Mouse (Mus musculus): ENCODE data around the gene Cbln3. TPM values are rescaled to one million over a fixed set of nuclear protein-coding genes. Genes with fewer than 3 reads are reported as not detected.

The Cbln3 gene
- 0.56 and 0.65 TPM in 2 replicates for polyA plus RNA-seq (2015; fragmentation: Nextera tagmentation; extraction: Ambion mirVana)

DNA sequence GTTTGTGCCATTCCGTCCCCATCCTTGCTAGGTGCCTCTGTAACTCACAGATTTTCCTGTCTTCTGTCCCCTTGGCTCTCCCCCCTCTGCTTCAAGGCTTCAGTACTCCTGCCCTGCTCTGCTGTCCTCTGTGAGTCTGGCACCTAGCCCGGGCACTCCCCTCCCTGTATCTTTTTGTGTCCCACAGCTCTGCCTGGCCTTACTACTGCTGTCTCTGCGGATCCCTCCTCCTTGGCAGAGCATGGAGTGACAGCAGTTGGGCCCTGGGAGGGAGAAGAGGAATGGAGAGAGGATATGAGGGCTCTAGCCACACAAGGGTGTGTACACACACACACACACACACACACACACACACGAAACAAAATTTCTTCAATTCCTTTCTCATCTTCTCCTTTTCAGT lies at the start of gene Cbln3:
Gene Cbln3 (minus strand): TSS at position 227 of the 400 bp plus-strand sequence.
- ATAC-seq (ENCODE audit: low FRiP score, low TSS enrichment) (no peak), DNase-seq (ENCODE audit: low spot score) (peak; percentile 58)
- Histone ChIP-seq H3K4me2 (replicated peaks; ENCODE audit: low read depth) (peak within 1 kb of the TSS; percentile 80), H3K27me3 (ENCODE audit: control insufficient read depth, insufficient read depth, low read length) (no peaks in the 10 kb centered on the region), H3K4me1 (replicated peaks; ENCODE audit: control insufficient read depth, insufficient read depth) (peaks cover 2% of the 10 kb centered on the region; the same call in 1 of the 2 replicates), H3K9me3 (ENCODE audit: control insufficient read depth, low read length) (no peaks in the 10 kb centered on the region), H3K36me3 (ENCODE audit: control insufficient read depth, insufficient read depth, low read length) (peaks cover 13% of the 10 kb centered on the region), H3K9ac (ENCODE audit: low read length) (peak within 1 kb of the TSS; percentile 93), H3K4me3 (ENCODE audit: low read depth, low read length) (peak within 1 kb of the TSS; percentile 81), H3K27ac (replicated peaks) (peak within 1 kb of the TSS; percentile 98)
- WGBS: 20% methylated on average over 4 of the region's 4 CpGs
- no peak for TF ChIP-seq EP300 (optimal IDR thresholded peaks at IDR 0.05)
- no peak for TF ChIP-seq CTCF (IDR thresholded peaks at IDR 0.05; ENCODE audit: low read depth)

DNA sequence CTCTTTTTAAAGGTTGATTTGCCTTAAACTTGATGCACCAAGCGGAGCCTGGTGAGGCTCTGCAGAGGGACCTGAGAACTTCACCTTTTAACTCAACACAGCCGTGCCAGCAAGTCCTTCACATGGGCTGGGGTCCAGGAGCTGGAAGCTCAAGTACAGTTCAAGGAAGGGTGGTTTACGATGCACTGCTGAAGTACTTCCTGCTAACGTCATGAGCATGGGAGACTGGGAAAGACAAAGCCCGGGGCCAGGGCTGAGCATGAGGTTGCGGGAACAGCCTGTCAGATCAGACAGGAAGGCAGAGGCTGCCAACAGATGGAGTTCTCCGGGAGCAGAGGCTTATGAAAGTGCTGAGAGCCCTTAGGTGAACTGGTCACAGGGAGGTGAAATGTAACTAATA lies 49.4 kb upstream of the Cbln3 start:
- H3K9ac ChIP-seq (ENCODE audit: low read length): no peak overlapping the region
- no peak overlapping the region for H3K4me3 ChIP-seq (ENCODE audit: low read depth, low read length)
- no peaks in the 10 kb centered on the region for H3K9me3 ChIP-seq (ENCODE audit: control insufficient read depth, low read length)
- no peaks in the 10 kb centered on the region for H3K4me1 ChIP-seq (replicated peaks; ENCODE audit: control insufficient read depth, insufficient read depth)
- no peaks in the 10 kb centered on the region for H3K27me3 ChIP-seq (ENCODE audit: control insufficient read depth, insufficient read depth, low read length)
- H3K4me2 ChIP-seq (replicated peaks; ENCODE audit: low read depth): no peak overlapping the region
- DNase-seq (ENCODE audit: low spot score) (peak; percentile 18), ATAC-seq (ENCODE audit: low FRiP score, low TSS enrichment) (peak; percentile 72)
- TF ChIP-seq CTCF (IDR thresholded peaks at IDR 0.05; ENCODE audit: low read depth): no peak
- no peak for TF ChIP-seq EP300 (optimal IDR thresholded peaks at IDR 0.05)
- 27% methylated on average over 7 of the region's 7 CpGs for WGBS
- no peaks in the 10 kb centered on the region for H3K36me3 ChIP-seq (ENCODE audit: control insufficient read depth, insufficient read depth, low read length)
- no peak overlapping the region for H3K27ac ChIP-seq (replicated peaks)

DNA sequence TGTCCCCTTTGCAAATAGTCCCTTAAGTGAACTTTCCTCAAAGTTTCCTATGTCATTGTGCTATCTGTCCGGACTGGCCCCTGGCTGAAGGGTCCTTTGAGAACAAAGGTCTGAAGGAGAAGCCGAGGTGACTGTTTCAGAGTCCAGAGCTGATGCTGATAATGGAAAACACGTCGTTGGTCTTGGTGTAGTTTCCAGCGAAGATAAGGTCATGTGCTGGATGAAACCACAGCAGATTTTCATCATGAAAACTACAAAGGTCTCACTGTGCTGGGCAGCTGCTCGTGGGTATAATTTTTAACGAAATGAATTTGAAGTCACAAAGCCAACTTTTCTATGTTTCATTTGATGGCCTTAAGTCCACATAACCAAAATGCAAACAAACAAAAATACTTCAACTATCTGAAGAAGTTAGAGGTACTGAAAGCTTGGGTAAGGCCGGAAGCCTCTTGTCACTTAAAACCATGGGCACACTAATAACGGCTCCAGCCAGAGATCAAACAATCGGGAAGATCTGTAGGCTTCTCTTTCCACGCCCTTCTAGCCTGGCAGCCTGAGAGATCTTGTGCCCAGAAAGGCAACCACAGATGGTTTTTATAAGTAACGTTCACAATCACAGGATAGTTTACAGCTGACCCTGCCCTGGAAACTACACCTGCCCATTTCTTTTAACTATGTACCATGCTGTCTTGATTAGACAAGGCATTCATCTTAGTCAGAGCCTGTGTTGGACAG lies 45.2 kb upstream of the Cbln3 start:
- no peak overlapping the region for H3K9ac ChIP-seq (ENCODE audit: low read length)
- no peaks in the 10 kb centered on the region for H3K4me1 ChIP-seq (replicated peaks; ENCODE audit: control insufficient read depth, insufficient read depth)
- 60% methylated on average over 12 of the region's 12 CpGs for WGBS
- no peaks in the 10 kb centered on the region for H3K9me3 ChIP-seq (ENCODE audit: control insufficient read depth, low read length)
- DNase-seq (ENCODE audit: low spot score) (no peak), ATAC-seq (ENCODE audit: low FRiP score, low TSS enrichment) (no peak)
- no peaks in the 10 kb centered on the region for H3K27me3 ChIP-seq (ENCODE audit: control insufficient read depth, insufficient read depth, low read length)
- H3K36me3 ChIP-seq (ENCODE audit: control insufficient read depth, insufficient read depth, low read length): no peaks in the 10 kb centered on the region
- H3K4me3 ChIP-seq (ENCODE audit: low read depth, low read length): no peak overlapping the region
- no peak overlapping the region for H3K27ac ChIP-seq (replicated peaks)
- TF ChIP-seq CTCF (IDR thresholded peaks at IDR 0.05; ENCODE audit: low read depth): no peak
- no peak overlapping the region for H3K4me2 ChIP-seq (replicated peaks; ENCODE audit: low read depth)

DNA sequence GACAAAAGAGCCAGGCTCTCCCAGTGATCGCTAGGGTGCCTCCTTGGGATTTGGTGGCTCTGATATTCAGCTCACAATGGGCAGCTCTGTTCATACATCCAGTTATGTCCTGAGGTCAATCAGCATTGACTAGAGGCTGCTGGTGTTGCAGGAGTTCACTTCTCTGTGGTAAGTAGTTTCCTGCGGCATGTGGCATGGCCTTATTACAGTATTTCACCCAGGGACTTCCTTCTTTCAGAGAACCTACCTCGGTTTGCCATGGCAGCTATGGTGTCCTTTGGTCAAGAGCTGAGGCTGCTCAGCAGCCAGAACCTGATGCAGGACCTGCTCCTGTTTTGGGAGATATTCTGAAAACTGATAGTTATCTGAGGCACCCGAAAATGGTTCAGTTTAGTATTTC lies 42.7 kb upstream of the Cbln3 start:
- Histone ChIP-seq H3K27ac (replicated peaks) (no peak overlapping the region), H3K27me3 (ENCODE audit: control insufficient read depth, insufficient read depth, low read length) (no peaks in the 10 kb centered on the region), H3K4me2 (replicated peaks; ENCODE audit: low read depth) (no peak overlapping the region), H3K36me3 (ENCODE audit: control insufficient read depth, insufficient read depth, low read length) (no peaks in the 10 kb centered on the region), H3K9ac (ENCODE audit: low read length) (no peak overlapping the region), H3K4me1 (replicated peaks; ENCODE audit: control insufficient read depth, insufficient read depth) (no peaks in the 10 kb centered on the region), H3K9me3 (ENCODE audit: control insufficient read depth, low read length) (no peaks in the 10 kb centered on the region), H3K4me3 (ENCODE audit: low read depth, low read length) (no peak overlapping the region)
- 83% methylated on average over 4 of the region's 4 CpGs for WGBS
- ATAC-seq (ENCODE audit: low FRiP score, low TSS enrichment) (no peak), DNase-seq (ENCODE audit: low spot score) (no peak)
- no peak for TF ChIP-seq CTCF (IDR thresholded peaks at IDR 0.05; ENCODE audit: low read depth)
- no peak for TF ChIP-seq EP300 (optimal IDR thresholded peaks at IDR 0.05)

GRCm38 (mm10) chr14:55922475-55923232 lies 38.5 kb upstream of the Cbln3 start:
- H3K36me3 ChIP-seq (ENCODE audit: control insufficient read depth, insufficient read depth, low read length): no peaks in the 10 kb centered on the region
- no peaks in the 10 kb centered on the region for H3K27me3 ChIP-seq (ENCODE audit: control insufficient read depth, insufficient read depth, low read length)
- H3K4me1 ChIP-seq (replicated peaks; ENCODE audit: control insufficient read depth, insufficient read depth): no peaks in the 10 kb centered on the region
- 57% methylated on average over 7 of the region's 7 CpGs for WGBS
- no peak overlapping the region for H3K4me2 ChIP-seq (replicated peaks; ENCODE audit: low read depth)
- no peak overlapping the region for H3K4me3 ChIP-seq (ENCODE audit: low read depth, low read length)
- DNase-seq (ENCODE audit: low spot score) (no peak), ATAC-seq (ENCODE audit: low FRiP score, low TSS enrichment) (no peak)
- H3K9ac ChIP-seq (ENCODE audit: low read length): no peak overlapping the region
- H3K9me3 ChIP-seq (ENCODE audit: control insufficient read depth, low read length): no peaks in the 10 kb centered on the region
- no peak overlapping the region for H3K27ac ChIP-seq (replicated peaks)
- TF ChIP-seq CTCF (IDR thresholded peaks at IDR 0.05; ENCODE audit: low read depth) (no peak), EP300 (optimal IDR thresholded peaks at IDR 0.05) (no peak)

Data from stomach, postnatal 0 days (tissue).